Mouse (Mus musculus) kidney, postnatal 4 days (tissue): ENCODE results near the gene Smn1.
"Not testable (repeated sequence)": the region's sequence is repeated elsewhere in the genome, so short reads cannot be mapped to it uniquely, and the experiment has no call there.

Experiments
- DNase-seq, 2 experiments: peaks; one replicate each; pipeline ENCODE4 v3.0.0; 2021; ENCODE audit warnings: mixed read lengths in 2 of 2

The Smn1 gene

GRCm38 (mm10) chr13:100124423-100125257 lies at the start of gene Smn1:
TSS of gene Smn1 (plus strand) at chr13:100124852.
- peak; percentile 92 to 95 for DNase-seq

DNA sequence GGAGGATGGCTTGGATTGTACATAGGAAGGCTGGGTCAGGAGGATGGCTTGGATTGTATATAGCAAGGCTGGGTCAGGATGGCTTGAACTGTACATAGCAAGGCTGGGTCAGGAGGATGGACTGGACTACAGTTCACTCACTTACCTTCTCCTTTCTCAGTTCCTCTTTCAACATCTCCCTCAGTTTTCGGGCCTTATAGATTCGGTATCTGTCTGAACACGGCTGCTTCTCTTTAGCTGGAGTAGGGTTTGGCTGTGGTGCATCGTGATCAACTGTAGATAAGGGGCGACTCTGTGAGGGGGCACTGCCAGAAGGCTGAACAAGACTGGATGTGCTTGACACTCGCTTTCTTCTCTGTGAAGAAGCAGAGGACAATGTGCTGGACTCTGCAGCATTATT lies 25.8 kb upstream of the Smn1 start:
- DNase-seq, result no peak

- DNase-seq, result no peak
Observed at GRCm38 (mm10) chr13:100103052-100103658, 21.5 kb upstream of the Smn1 start.

GRCm38 (mm10) chr13:100103748-100104254 lies 20.9 kb upstream of the Smn1 start, which contains the start of gene Bdp1:
TSS of gene Bdp1 (minus strand) at chr13:100104070.
- DNase-seq, result peak; percentile 97

DNA sequence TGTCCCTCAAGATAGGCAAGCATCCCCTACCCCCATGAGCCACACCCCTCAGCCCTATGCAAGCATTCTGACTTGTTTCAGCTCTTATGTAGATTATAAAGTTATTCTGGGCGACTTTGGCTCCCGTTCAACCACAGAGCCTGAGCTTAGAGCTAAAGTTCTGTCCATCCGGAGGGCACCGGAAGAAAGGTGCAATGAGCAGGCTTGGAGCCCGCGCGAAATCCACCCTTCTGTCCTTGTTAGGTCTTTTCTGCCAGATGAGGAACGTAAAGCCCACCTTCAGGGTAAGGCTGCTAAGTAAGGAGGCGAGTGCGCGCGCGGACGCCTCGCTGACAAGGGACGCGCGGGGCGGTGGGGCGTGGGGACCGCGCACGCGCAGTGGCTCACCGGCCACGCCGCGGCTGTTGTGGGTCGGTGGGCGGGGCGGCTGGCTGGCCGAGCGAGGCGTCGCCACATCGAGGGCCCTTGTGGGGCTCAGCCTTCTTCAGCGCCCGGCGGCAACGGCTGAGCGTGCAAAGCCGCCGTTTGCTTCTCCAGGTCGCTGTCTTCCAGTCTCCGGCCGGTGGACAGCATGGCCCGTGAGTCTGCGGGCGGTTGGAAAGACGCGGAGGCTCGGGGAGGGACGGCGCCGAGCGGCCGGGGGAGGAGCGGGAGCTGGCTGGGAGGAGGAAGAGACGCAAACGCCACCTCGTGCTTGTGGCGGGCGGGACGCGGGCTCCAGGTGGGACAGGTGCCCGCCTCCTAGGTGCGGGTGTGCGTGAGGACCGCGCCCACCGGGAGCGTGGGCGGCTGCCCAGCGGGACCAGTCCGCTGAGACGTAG lies 16.8 kb upstream of the Smn1 start, which contains the start of gene Serf1:
Gene Serf1 (plus strand): TSS at position 361 of the 821 bp plus-strand sequence.
- peak; percentile 90 to 94 for DNase-seq

DNA sequence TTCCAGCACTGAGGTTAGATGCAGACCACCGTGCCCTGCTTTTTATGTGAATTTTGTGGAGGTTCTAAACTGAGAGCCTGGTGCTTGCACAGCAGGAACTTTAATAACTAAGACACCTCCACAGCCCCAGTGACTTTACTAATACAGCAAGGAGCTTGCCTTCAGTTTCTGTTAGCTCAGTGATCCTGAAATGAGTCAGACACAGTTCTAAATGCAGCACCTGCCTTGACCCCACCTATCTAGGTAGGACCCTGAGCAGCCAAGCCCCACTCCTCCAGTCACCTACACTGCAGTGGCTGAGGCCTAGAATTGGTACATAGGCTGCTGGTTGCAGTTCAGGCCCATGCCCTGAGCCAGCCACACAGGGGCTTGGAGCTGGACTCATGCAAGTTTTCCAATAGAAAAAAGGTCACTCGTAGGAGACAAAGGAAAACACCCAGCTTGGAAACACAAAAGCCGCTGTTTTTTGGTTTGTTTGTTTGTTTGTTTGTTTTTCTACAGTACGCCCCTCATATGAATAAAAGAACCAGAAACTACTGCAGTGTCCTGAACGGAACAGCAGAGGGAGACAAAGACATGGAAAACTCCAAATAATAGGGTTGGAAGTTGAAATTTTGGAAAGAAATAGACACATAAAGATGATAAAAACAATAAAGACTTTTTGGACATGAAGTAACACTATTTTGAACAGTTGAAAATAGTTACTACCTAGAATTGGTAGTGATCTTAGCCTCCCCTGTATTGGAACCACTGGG lies 12.3 kb upstream of the Smn1 start:
- peak in 1 of 2 experiments; percentile 19 for DNase-seq

DNA sequence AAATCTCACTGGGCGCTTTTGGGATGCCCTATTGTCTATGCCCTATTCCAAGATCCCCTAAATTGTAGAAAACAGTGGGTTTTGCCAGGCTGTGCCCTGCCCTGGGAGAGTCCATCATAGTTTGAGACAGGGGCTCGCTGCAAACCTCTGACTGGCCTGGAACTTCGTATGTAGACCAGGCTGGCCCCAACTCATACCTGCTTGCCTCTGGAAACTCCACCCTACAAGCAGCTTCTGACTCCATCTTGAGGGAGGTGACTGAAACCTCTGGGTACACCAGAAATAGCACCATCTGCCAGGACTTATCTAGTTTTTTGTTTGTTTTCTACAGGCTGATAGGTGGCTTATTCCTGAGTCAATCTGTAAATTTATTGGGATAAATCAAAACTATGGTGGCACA lies 682 bp upstream of the Smn1 start:
- no peak for DNase-seq

DNA sequence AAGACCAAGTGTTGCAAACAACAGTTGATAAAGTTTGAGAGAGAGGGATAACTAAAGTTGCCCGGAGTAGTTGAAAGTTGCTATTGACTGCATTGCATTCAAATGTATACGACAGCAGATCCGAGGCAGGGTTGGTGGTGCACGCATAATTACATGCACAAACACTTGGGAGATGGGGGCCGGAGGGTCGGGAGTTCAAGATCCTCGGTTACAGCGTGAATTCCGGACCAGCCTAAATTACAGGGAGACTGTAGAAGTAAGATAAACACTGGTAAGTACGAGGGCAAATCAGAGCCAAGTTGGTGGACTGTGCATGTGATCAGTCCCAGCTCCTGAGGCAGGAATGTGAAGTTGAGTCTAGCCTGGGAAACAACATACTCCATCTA lies 599 bp downstream of the Smn1 start:
- no peak for DNase-seq

DNA sequence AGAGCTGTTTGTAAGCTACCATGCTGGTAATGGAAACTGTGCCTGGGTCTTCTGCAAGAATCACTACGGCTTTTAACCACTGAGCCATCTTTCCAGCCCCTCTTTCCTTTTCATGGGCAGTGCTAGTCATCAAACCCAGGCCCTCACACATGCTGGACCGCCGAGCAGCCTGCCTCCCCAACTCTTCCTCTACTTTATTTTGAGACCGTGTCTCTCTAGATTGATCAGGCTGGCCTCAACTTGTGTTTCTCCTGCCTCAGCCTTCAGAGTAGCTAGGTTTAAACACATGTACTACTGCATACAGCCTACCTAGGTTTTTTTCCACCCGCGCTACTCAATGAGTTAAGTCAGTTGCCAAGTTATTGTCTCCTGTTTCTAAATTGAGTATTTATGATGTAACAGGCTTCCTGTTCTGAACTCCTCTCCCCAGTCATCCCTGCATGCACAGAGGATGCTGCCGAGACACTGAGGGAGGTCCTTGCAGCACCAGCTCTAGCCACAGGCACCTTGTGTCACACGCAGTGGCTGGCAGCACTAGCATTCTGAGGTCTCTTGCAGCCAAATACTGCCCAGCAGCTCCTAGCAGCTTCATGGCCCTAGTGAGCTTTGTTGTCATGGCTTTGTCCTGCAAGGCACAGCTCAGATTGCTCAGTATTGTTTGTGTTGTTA lies 17.1 kb downstream of the Smn1 start:
- DNase-seq, result no peak

DNA sequence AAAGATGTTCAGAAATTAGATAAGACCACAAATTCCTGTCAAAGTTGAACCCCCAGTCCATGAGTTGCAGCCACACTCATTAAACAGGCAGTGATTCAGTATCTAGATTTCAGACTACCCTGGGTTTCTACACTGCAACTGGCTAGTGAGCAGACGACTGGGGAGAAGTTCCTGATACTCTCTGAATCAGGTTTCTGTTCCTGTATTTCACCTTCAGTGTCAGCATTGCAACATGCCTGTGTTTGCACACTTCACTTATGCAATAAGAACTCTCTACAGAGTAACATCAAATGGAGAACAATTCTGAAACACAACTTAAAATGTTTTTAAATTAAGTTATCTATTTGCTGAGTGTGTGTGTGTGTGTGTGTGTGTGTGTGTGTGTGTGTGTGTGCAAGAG lies 28.0 kb downstream of the Smn1 start:
- DNase-seq, result no peak

DNA sequence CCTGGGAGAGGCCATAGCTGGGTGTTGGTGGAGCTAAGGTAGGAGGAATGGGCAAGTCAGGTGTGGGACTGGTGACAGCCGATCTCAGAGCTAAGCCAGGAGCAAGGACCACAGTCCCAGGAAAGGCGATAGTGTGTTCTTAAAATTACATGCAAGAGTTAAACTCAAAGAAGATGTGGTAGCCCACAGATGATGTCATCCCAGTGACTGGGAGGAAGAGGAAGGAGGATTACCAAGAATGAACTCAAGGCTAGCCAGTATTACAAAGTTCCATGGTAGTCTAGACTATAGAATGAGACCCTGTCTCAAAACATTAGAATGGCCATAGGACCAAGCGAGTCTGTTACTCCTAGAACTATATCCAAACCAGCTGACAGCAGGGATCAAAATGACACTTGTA lies 32.0 kb downstream of the Smn1 start:
- no peak for DNase-seq

DNA sequence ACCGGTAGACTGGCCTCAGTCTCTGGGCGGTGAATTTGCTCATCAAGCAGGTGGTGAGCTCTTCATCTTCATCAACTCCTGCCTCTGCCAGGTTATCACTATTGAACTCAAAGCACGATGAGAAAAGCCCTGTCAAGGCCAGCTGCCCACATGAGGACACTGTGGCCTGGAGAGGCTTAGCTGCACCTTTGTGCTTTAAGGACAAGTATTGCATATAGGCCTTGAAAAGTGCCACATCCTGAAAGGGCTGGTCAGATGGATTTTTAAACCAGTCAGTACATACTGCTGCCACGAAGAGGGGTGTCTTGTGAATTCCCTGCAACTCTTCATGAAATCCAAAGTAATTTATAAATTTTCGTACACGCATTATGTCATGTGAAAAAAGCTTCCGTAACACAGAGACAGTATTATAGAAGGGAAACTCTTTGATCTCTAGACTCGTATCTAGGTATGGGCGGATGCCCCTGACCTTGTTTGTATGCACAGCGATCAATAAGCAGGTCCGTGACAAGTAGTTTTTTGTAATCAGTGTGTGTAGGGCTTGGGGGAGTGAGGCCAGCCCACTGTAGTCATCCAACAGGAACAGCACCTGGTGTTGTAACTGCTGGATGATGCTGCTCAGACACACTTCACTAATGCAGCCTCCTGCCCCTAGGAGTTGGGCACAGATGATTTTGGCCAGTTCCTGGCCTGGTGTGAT lies 36.7 kb downstream of the Smn1 start:
- not testable (repeated sequence) for DNase-seq

DNA sequence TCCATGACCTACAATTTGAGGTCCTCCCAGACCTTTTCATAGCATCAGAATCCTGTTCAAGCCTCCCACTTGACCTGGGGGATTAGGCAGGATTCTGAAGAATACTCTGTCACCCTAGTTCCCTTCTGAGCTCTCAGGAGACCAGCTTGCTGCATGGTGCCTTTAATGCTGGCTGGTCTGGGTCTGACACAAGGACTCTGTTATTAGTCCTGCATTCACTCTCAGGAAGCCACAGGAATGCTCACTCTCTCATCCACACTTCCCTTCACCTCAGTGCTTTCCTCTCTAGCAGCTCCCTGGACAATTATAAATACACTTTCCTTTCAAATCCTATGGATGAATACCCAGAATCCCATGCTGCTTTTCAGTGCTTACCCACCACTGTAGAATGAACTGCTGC lies 37.8 kb downstream of the Smn1 start:
- not testable (repeated sequence) for DNase-seq

DNA sequence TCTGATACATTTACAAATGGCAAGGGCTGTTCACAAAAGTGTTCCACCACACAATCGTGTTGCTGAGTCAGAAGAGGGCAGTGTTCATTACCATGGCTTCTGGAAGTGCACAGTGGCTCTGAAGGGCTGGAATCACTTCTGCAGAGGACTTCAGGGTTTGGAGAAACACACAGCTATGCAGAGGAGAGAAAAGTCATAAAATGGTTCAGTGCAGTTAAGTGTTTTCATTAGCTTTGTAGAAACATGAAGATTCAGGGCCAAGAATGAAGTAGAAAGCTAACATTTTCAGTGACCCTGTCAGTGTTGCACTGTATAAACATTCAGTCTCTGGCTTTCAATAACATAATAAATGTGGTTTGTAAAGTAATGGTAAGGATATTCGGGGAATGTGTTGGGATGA lies 41.7 kb downstream of the Smn1 start:
- not testable (repeated sequence) for DNase-seq

- DNase-seq, result peak; percentile 15 to 28
Observed at GRCm38 (mm10) chr13:100174360-100174759, 49.7 kb downstream of the Smn1 start.

DNA sequence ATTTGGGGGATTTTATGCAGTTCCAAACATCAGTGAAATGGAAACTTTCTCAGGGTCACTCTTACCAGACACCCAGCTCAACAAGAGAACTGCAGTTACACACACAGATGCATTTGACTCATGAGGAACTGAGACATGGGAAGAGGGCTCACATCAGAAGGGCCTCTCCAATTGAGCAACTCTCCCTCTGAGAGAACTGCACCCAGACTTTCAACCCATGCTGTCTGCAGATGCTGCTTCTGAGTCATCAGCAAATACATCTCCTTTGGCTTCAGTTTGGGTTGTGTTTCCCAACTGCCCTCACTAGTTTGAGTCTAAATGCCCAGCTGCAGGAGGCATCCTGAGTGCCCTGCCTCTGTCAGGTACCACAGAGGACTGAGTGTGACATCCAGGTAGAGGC lies 58.5 kb downstream of the Smn1 start:
- not testable (repeated sequence) for DNase-seq
